Mouse (Mus musculus) midbrain, postnatal 0 days (tissue): ENCODE results near the gene Astn1. TPM values are rescaled to one million over a fixed set of nuclear protein-coding genes. Genes with fewer than 3 reads are reported as not detected.
A peak's percentile ranks its signal among the peaks of the same experiment; 100 is the strongest.

Experiments used
- ATAC-seq: fragments of 200-750 bp; cut with Nextera tagmentation; 2 replicates; pipeline ENCODE4 v1.8.0; 2017; ENCODE audit warnings: moderate number of reproducible peaks, mild to moderate bottlenecking, moderate TSS enrichment, moderate library complexity; ENCODE audit not compliant: low FRiP score
- DNase-seq: peaks from one replicate; pipeline ENCODE4 v3.0.0-alpha.2; 2015; ENCODE audit warnings: low spot score
- H3K27ac ChIP-seq: fragments of 300-500 bp; sonication (generic); 2 replicates; pipeline ENCODE4 v1.5.1; 2014; ENCODE audit warnings: low read depth, mild to moderate bottlenecking, low read length, mixed read lengths
- H3K27me3 ChIP-seq: fragments of 300-500 bp; sonication (generic); 2 replicates; pipeline ENCODE4 v1.6.1; 2014; ENCODE audit warnings: low read length, control low read depth, mixed read lengths; ENCODE audit not compliant: insufficient read depth
- H3K36me3 ChIP-seq: fragments of 300-500 bp; sonication (generic); 2 replicates; pipeline ENCODE4 v1.6.1; 2014; ENCODE audit warnings: low read length, control low read depth, mixed read lengths; ENCODE audit not compliant: insufficient read depth
- H3K4me1 ChIP-seq: fragments of 300-500 bp; sonication (generic); 2 replicates; pipeline ENCODE4 v1.6.1; 2014; ENCODE audit warnings: mild to moderate bottlenecking, control low read depth, antibody characterized with exemption, low read length, mixed read lengths; ENCODE audit not compliant: insufficient read depth
- H3K4me2 ChIP-seq: fragments of 300-500 bp; sonication (generic); 2 replicates; pipeline ENCODE4 v1.6.1; 2014; ENCODE audit warnings: low read depth, mild to moderate bottlenecking, low read length, mixed read lengths; ENCODE audit not compliant: poor library complexity, severe bottlenecking
- H3K4me3 ChIP-seq: fragments of 300-500 bp; sonication (generic); 2 replicates; pipeline ENCODE4 v1.5.1; 2014; ENCODE audit warnings: low read depth, mild to moderate bottlenecking, low read length, moderate library complexity
- H3K9ac ChIP-seq: fragments of 300-500 bp; sonication (generic); replicated peaks from 2 replicates; pipeline ENCODE4 v1.6.1; 2014; ENCODE audit warnings: mild to moderate bottlenecking, low read length, moderate library complexity, mixed read lengths; ENCODE audit not compliant: poor library complexity, severe bottlenecking
- H3K9me3 ChIP-seq: fragments of 300-500 bp; sonication (generic); 2 replicates; pipeline ENCODE4 v1.6.1; 2016; ENCODE audit warnings: low read length, control low read depth
- CTCF ChIP-seq: IDR thresholded peaks from 2 replicates; pipeline ENCODE4 v1.5.1; 2016; ENCODE audit warnings: antibody characterized with exemption, mild to moderate bottlenecking
- WGBS: fragments of 180-500 bp; shearing (Covaris S2); extraction: QIAGEN DNeasy Blood & Tissue Kit; methylation state at CpG from one replicate; pipeline ENCODE4 v1.1.7; 2014; 5-methylcytosine and 5-hydroxymethylcytosine counted together
- polyA plus RNA-seq: library from polyadenylated mRNA; unstranded; fragments of >200 nt; fragmentation: Nextera tagmentation; extraction: Ambion mirVana; gene quantifications from 2 replicates; pipeline ENCODE4 v1.2.1, GENCODE M21; 2015
- total RNA-seq: library from RNA; depleted of rRNA; stranded (reverse); fragments of >200 nt; gene quantifications from 2 replicates; pipeline ENCODE4 v1.2.3, GENCODE M21; 2014

Astn1 gene
- total and polyA plus RNA-seq, 2 experiments from 2014 or later = 36.7 to 157 TPM

DNA sequence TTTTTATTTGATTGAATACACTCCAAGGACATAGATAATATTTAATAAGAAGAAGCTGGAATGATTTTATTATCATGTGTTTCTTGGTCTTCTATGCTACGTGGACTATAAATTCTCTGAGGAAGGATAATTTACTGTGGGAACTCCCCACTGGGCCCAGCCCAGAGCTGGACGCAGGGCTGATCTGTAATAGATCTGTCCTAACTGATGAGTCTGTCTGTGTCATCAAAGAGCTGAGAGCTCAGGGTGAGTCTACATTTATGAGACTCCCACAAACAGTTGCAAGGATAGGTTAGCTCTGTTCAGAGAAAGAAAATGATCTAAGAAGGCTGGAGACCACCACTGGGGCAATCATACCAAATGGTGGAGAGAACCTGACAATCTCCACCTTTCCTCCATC, 271.4 kb downstream of the Astn1 start:
- no peak for TF ChIP-seq CTCF
- H3K4me2 ChIP-seq = no peak overlapping the region
- H3K4me1 ChIP-seq = no peaks in the 10 kb centered on the region
- H3K36me3 ChIP-seq = 0 out of 2 replicates have a peak, but pooled peaks cover 6% of the 10 kb centered on the region
- H3K27me3 ChIP-seq = no peaks in the 10 kb centered on the region
- H3K9me3 ChIP-seq = no peaks in the 10 kb centered on the region
- no peak overlapping the region for H3K9ac ChIP-seq
- no peak overlapping the region for H3K4me3 ChIP-seq
- H3K27ac ChIP-seq = no peak overlapping the region
- WGBS = 78% methylated on average over 2 of the region's 2 CpGs
- ATAC-seq (no peak), DNase-seq (no peak)

GRCm38 (mm10) chr1:158641306-158641705, 279.2 kb downstream of the Astn1 start:
- no peaks in the 10 kb centered on the region for H3K27me3 ChIP-seq
- H3K4me3 ChIP-seq = no peak overlapping the region
- WGBS = 74% methylated on average over 2 of the region's 2 CpGs
- no peaks in the 10 kb centered on the region for H3K4me1 ChIP-seq
- ATAC-seq = no peak
- no peak for DNase-seq
- no peak overlapping the region for H3K4me2 ChIP-seq
- H3K27ac ChIP-seq = no peak overlapping the region
- peaks cover 10% of the 10 kb centered on the region; the same call in 1 of the 2 replicates for H3K36me3 ChIP-seq
- H3K9me3 ChIP-seq = no peaks in the 10 kb centered on the region
- H3K9ac ChIP-seq = no peak overlapping the region
- TF ChIP-seq CTCF = no peak

GRCm38 (mm10) chr1:158642247-158642646, 280.2 kb downstream of the Astn1 start:
- no peak overlapping the region for H3K9ac ChIP-seq
- no peaks in the 10 kb centered on the region for H3K27me3 ChIP-seq
- TF ChIP-seq CTCF = no peak
- peaks cover 10% of the 10 kb centered on the region; the same call in 1 of the 2 replicates for H3K36me3 ChIP-seq
- H3K4me3 ChIP-seq = no peak overlapping the region
- H3K4me2 ChIP-seq = no peak overlapping the region
- no peak overlapping the region for H3K27ac ChIP-seq
- no peak for DNase-seq
- H3K4me1 ChIP-seq = no peaks in the 10 kb centered on the region
- no peaks in the 10 kb centered on the region for H3K9me3 ChIP-seq
- ATAC-seq = no peak

GRCm38 (mm10) chr1:158652799-158653198, 290.7 kb downstream of the Astn1 start:
- ATAC-seq (no peak), DNase-seq (no peak)
- TF ChIP-seq CTCF = no peak
- Histone ChIP-seq H3K4me1 (no peaks in the 10 kb centered on the region), H3K36me3 (peaks cover 10% of the 10 kb centered on the region; the same call in 1 of the 2 replicates), H3K27me3 (no peaks in the 10 kb centered on the region), H3K4me3 (no peak overlapping the region), H3K9me3 (no peaks in the 10 kb centered on the region), H3K9ac (no peak overlapping the region), H3K4me2 (no peak overlapping the region), H3K27ac (no peak overlapping the region)
- WGBS = 62% methylated on average over 2 of the region's 2 CpGs

DNA sequence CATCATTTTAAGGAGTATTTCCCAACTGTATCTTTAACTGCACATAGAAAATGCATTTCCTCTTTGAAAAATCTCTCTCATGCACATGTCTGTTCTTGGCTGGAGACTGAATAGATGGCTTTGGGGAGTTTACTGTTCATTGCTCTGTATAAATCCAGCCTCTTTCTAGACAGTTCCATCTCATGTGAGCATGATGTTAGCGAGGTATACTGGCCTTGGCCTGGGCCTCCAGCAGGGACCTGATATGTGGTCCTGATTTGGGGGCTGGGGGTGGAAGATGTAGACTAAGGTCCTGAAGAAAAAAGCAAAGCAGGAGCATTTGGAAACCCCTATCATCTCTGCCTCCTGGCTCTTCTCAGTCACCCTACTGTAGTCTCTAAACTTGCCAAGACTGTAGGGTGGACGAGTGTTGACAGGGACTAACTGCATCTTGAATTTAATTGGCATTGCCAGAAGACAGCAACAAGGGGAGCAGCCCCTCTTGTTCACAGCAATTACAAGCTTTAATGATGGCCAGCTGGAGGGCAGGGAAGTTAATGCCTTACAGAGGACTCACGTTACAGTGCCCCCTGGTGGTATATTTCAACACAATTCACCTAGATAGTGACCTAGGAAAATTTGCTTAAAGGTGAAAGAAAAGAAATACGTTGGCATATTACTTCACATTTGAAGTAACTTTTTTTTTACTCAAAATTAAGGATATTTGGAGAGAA, 291.9 kb downstream of the Astn1 start:
- H3K4me3 ChIP-seq = no peak overlapping the region
- 26% methylated on average over 4 of the region's 4 CpGs for WGBS
- H3K4me1 ChIP-seq = no peaks in the 10 kb centered on the region
- H3K9me3 ChIP-seq = no peaks in the 10 kb centered on the region
- peaks cover 18% of the 10 kb centered on the region for H3K36me3 ChIP-seq
- H3K27me3 ChIP-seq = no peaks in the 10 kb centered on the region
- DNase-seq (peak; percentile 90), ATAC-seq (peak; percentile 62; the same call in 1 of the 2 replicates)
- H3K27ac ChIP-seq = peak overlapping the region; percentile 13
- peak; percentile 73 for TF ChIP-seq CTCF
- no peak overlapping the region for H3K9ac ChIP-seq
- no peak overlapping the region for H3K4me2 ChIP-seq

GRCm38 (mm10) chr1:158654571-158655205, 292.6 kb downstream of the Astn1 start:
- Histone ChIP-seq H3K4me1 (no peaks in the 10 kb centered on the region), H3K27ac (no peak overlapping the region), H3K36me3 (peaks cover 18% of the 10 kb centered on the region), H3K9me3 (no peaks in the 10 kb centered on the region), H3K27me3 (no peaks in the 10 kb centered on the region), H3K4me3 (no peak overlapping the region), H3K9ac (no peak overlapping the region), H3K4me2 (no peak overlapping the region)
- 42% methylated on average over 3 of the region's 3 CpGs for WGBS
- ATAC-seq = peak; percentile 89
- peak; percentile 83 for TF ChIP-seq CTCF
- DNase-seq = peak; percentile 85
